Mouse (Mus musculus): Measurements from ENCODE around the gene Spaca3. TPM values are rescaled to one million over a fixed set of nuclear protein-coding genes. Genes with fewer than 3 reads are reported as not detected.

The Spaca3 gene
- polyA plus RNA-seq, 1 experiment, result not detected

- H3K4me1 ChIP-seq (ENCODE audit: control insufficient read depth, insufficient read depth, low read length), result no peaks in the 10 kb centered on the region
- 91% methylated on average over 6 of the region's 6 CpGs for WGBS
- H3K4me3 ChIP-seq (ENCODE audit: insufficient read depth, low read depth, low read length), result no peak overlapping the region
- H3K27me3 ChIP-seq (replicated peaks; ENCODE audit: control insufficient read depth, insufficient read depth, low read length), result no peaks in the 10 kb centered on the region
- no peak for DNase-seq
- H3K36me3 ChIP-seq (ENCODE audit: control insufficient read depth, insufficient read depth, low read length), result no peaks in the 10 kb centered on the region
- H3K27ac ChIP-seq (ENCODE audit: insufficient read depth, low read depth, low read length), result no peak overlapping the region
- TF ChIP-seq POLR2A (IDR thresholded peaks at IDR 0.05; ENCODE audit: low read depth, low read length) (no peak), CTCF (conservative IDR thresholded peaks at IDR 0.05; ENCODE audit: insufficient read depth, insufficient read length, low read depth, low read length) (no peak)
Observed at GRCm38 (mm10) chr11:80884521-80885231, 26.5 kb downstream of the Spaca3 start.

- no peaks in the 10 kb centered on the region for H3K27me3 ChIP-seq (replicated peaks; ENCODE audit: control insufficient read depth, insufficient read depth, low read length)
- no peak overlapping the region for H3K27ac ChIP-seq (ENCODE audit: insufficient read depth, low read depth, low read length)
- DNase-seq, result no peak
- H3K4me1 ChIP-seq (ENCODE audit: control insufficient read depth, insufficient read depth, low read length), result no peaks in the 10 kb centered on the region
- H3K4me3 ChIP-seq (ENCODE audit: insufficient read depth, low read depth, low read length), result no peak overlapping the region
- TF ChIP-seq CTCF (conservative IDR thresholded peaks at IDR 0.05; ENCODE audit: insufficient read depth, insufficient read length, low read depth, low read length), result no peak
- TF ChIP-seq POLR2A (IDR thresholded peaks at IDR 0.05; ENCODE audit: low read depth, low read length), result no peak
- H3K36me3 ChIP-seq (ENCODE audit: control insufficient read depth, insufficient read depth, low read length), result no peaks in the 10 kb centered on the region
- 74% methylated on average over 7 of the region's 7 CpGs for WGBS
Observed at GRCm38 (mm10) chr11:80886365-80886764, 28.2 kb downstream of the Spaca3 start.

- TF ChIP-seq CTCF (conservative IDR thresholded peaks at IDR 0.05; ENCODE audit: insufficient read depth, insufficient read length, low read depth, low read length) (no peak), POLR2A (IDR thresholded peaks at IDR 0.05; ENCODE audit: low read depth, low read length) (no peak)
- Histone ChIP-seq H3K27ac (ENCODE audit: insufficient read depth, low read depth, low read length) (no peak overlapping the region), H3K36me3 (ENCODE audit: control insufficient read depth, insufficient read depth, low read length) (no peaks in the 10 kb centered on the region), H3K27me3 (replicated peaks; ENCODE audit: control insufficient read depth, insufficient read depth, low read length) (no peaks in the 10 kb centered on the region), H3K4me3 (ENCODE audit: insufficient read depth, low read depth, low read length) (no peak overlapping the region), H3K4me1 (ENCODE audit: control insufficient read depth, insufficient read depth, low read length) (no peaks in the 10 kb centered on the region)
- 56% methylated on average over 3 of the region's 3 CpGs for WGBS
- DNase-seq, result peak; percentile 5
Observed at GRCm38 (mm10) chr11:80887021-80887420, 28.9 kb downstream of the Spaca3 start.

GRCm38 (mm10) chr11:80889336-80890063 lies 31.3 kb downstream of the Spaca3 start:
- H3K36me3 ChIP-seq (ENCODE audit: control insufficient read depth, insufficient read depth, low read length), result no peaks in the 10 kb centered on the region
- no peak overlapping the region for H3K27ac ChIP-seq (ENCODE audit: insufficient read depth, low read depth, low read length)
- no peaks in the 10 kb centered on the region for H3K27me3 ChIP-seq (replicated peaks; ENCODE audit: control insufficient read depth, insufficient read depth, low read length)
- no peaks in the 10 kb centered on the region for H3K4me1 ChIP-seq (ENCODE audit: control insufficient read depth, insufficient read depth, low read length)
- no peak for DNase-seq
- TF ChIP-seq POLR2A (IDR thresholded peaks at IDR 0.05; ENCODE audit: low read depth, low read length) (no peak), CTCF (conservative IDR thresholded peaks at IDR 0.05; ENCODE audit: insufficient read depth, insufficient read length, low read depth, low read length) (no peak)
- 53% methylated on average over 7 of the region's 7 CpGs for WGBS
- no peak overlapping the region for H3K4me3 ChIP-seq (ENCODE audit: insufficient read depth, low read depth, low read length)

- no peaks in the 10 kb centered on the region for H3K4me1 ChIP-seq (ENCODE audit: control insufficient read depth, insufficient read depth, low read length)
- no peaks in the 10 kb centered on the region for H3K36me3 ChIP-seq (ENCODE audit: control insufficient read depth, insufficient read depth, low read length)
- no peak overlapping the region for H3K4me3 ChIP-seq (ENCODE audit: insufficient read depth, low read depth, low read length)
- TF ChIP-seq POLR2A (IDR thresholded peaks at IDR 0.05; ENCODE audit: low read depth, low read length), result no peak
- no peak for TF ChIP-seq CTCF (conservative IDR thresholded peaks at IDR 0.05; ENCODE audit: insufficient read depth, insufficient read length, low read depth, low read length)
- no peak for DNase-seq
- no peaks in the 10 kb centered on the region for H3K27me3 ChIP-seq (replicated peaks; ENCODE audit: control insufficient read depth, insufficient read depth, low read length)
- WGBS, result 89% methylated on average over 3 of the region's 3 CpGs
- no peak overlapping the region for H3K27ac ChIP-seq (ENCODE audit: insufficient read depth, low read depth, low read length)
Observed at GRCm38 (mm10) chr11:80895853-80896252, 37.7 kb downstream of the Spaca3 start.

GRCm38 (mm10) chr11:80900555-80900954 lies 42.4 kb downstream of the Spaca3 start:
- no peaks in the 10 kb centered on the region for H3K36me3 ChIP-seq (ENCODE audit: control insufficient read depth, insufficient read depth, low read length)
- WGBS, result 78% methylated on average over 4 of the region's 4 CpGs
- H3K4me1 ChIP-seq (ENCODE audit: control insufficient read depth, insufficient read depth, low read length), result no peaks in the 10 kb centered on the region
- H3K27me3 ChIP-seq (replicated peaks; ENCODE audit: control insufficient read depth, insufficient read depth, low read length), result no peaks in the 10 kb centered on the region
- H3K4me3 ChIP-seq (ENCODE audit: insufficient read depth, low read depth, low read length), result no peak overlapping the region
- H3K27ac ChIP-seq (ENCODE audit: insufficient read depth, low read depth, low read length), result no peak overlapping the region
- DNase-seq, result no peak
- TF ChIP-seq POLR2A (IDR thresholded peaks at IDR 0.05; ENCODE audit: low read depth, low read length) (no peak), CTCF (conservative IDR thresholded peaks at IDR 0.05; ENCODE audit: insufficient read depth, insufficient read length, low read depth, low read length) (no peak)

GRCm38 (mm10) chr11:80902664-80903063 lies 44.5 kb downstream of the Spaca3 start:
- Histone ChIP-seq H3K4me1 (ENCODE audit: control insufficient read depth, insufficient read depth, low read length) (no peaks in the 10 kb centered on the region), H3K36me3 (ENCODE audit: control insufficient read depth, insufficient read depth, low read length) (no peaks in the 10 kb centered on the region), H3K27ac (ENCODE audit: insufficient read depth, low read depth, low read length) (no peak overlapping the region), H3K27me3 (replicated peaks; ENCODE audit: control insufficient read depth, insufficient read depth, low read length) (no peaks in the 10 kb centered on the region), H3K4me3 (ENCODE audit: insufficient read depth, low read depth, low read length) (no peak overlapping the region)
- no peak for DNase-seq
- no peak for TF ChIP-seq CTCF (conservative IDR thresholded peaks at IDR 0.05; ENCODE audit: insufficient read depth, insufficient read length, low read depth, low read length)
- TF ChIP-seq POLR2A (IDR thresholded peaks at IDR 0.05; ENCODE audit: low read depth, low read length), result no peak
- 28% methylated on average over 7 of the region's 7 CpGs for WGBS

Measured in kidney, adult 2 months (tissue).